Mouse (Mus musculus) MEL (cell line): Measurements from ENCODE around the gene Gramd1b.

Experiments used
- CHD2 ChIP-seq: IDR thresholded peaks from 2 replicates; pipeline ENCODE4 v1.6.1; 2011; ENCODE audit warnings: low read length, improper control_type of control experiment
- CTCF ChIP-seq, 3 experiments: IDR thresholded peaks in 2 of 3; conservative IDR thresholded peaks in 1 of 3; 2 replicates each; pipeline ENCODE4 v1.5.1; 2011 to 2012; ENCODE audit warnings: low read length in 3 of 3, low read depth in 2 of 3, mild to moderate bottlenecking in 2 of 3, improper control_type of control experiment in 1 of 3, inconsistent platforms in 1 of 3, mixed read lengths in 1 of 3, moderate library complexity in 1 of 3; ENCODE audit not compliant: control insufficient read depth in 1 of 3, insufficient read depth in 1 of 3, poor library complexity in 1 of 3, severe bottlenecking in 1 of 3
- E2F4 ChIP-seq: IDR thresholded peaks from 2 replicates; pipeline ENCODE4 v1.6.1; 2011; ENCODE audit warnings: low read depth, low read length, improper control_type of control experiment, borderline replicate concordance
- ELF1 ChIP-seq: IDR thresholded peaks from 2 replicates; pipeline ENCODE4 v1.6.1; 2014; ENCODE audit warnings: low read depth, mild to moderate bottlenecking, inconsistent platforms, low read length, improper control_type of control experiment, moderate library complexity
- KAT2A ChIP-seq: conservative IDR thresholded peaks from 2 replicates; pipeline ENCODE4 v1.6.1; 2012; ENCODE audit warnings: low read depth, low read length, improper control_type of control experiment, inconsistent platforms
- MAX ChIP-seq: IDR thresholded peaks from 2 replicates; pipeline ENCODE4 v1.6.1; 2011; ENCODE audit warnings: low read length, improper control_type of control experiment
- POLR2A ChIP-seq, 2 experiments: IDR thresholded peaks; 2 replicates each; pipeline ENCODE4 v1.6.1; 2011 to 2012; ENCODE audit warnings: low read length in 2 of 2, mild to moderate bottlenecking in 2 of 2, control low read depth in 1 of 2, improper control_type of control experiment in 1 of 2, low read depth in 1 of 2, moderate library complexity in 1 of 2; ENCODE audit not compliant: control insufficient read depth in 1 of 2, insufficient read depth in 1 of 2, poor library complexity in 1 of 2
- POLR2AphosphoS5 ChIP-seq: IDR thresholded peaks from 2 replicates; pipeline ENCODE4 v1.6.1; 2012; ENCODE audit warnings: low read depth, borderline replicate concordance, mild to moderate bottlenecking, inconsistent platforms, low read length, moderate library complexity, mixed read lengths
- TBP ChIP-seq: IDR thresholded peaks from 2 replicates; pipeline ENCODE4 v1.8.0; 2011; ENCODE audit warnings: low read depth, low read length, improper control_type of control experiment
- USF1 ChIP-seq: IDR thresholded peaks from 2 replicates; pipeline ENCODE4 v1.6.1; 2014; ENCODE audit warnings: low read depth, mild to moderate bottlenecking, inconsistent platforms, low read length, improper control_type of control experiment, moderate library complexity

DNA sequence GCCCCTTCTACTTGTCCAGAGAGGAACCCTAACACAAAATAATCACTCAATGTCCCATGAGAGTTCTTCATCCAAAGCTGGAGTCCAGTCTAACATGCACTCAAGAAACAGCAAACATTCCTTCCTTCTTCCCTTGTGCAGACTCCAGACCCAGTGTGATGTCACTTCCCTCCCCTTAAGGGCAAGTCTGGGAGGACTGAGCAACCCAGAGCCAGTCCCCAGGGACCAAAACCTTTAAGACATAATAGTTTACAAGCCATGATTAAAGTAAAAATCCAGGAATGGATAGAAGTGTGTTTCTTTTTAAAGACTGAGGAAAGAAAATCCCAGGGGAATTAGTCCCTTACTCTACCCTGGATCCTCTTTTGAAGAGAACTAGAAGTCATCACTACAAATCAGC, 30.5 kb downstream of the Gramd1b start:
- no peak for TF ChIP-seq CTCF (IDR thresholded peaks at IDR 0.05 in 2 of 3, conservative IDR thresholded peaks at IDR 0.05 in 1 of 3; ENCODE audit: control insufficient read depth in 1 of 3, insufficient read depth in 1 of 3, low read depth in 2 of 3, low read length in 3 of 3, poor library complexity in 1 of 3, severe bottlenecking in 1 of 3)
- TF ChIP-seq POLR2AphosphoS5 = no peak
- no peak for TF ChIP-seq USF1
- no peak for TF ChIP-seq E2F4
- TF ChIP-seq POLR2A (IDR thresholded peaks at IDR 0.05; ENCODE audit: control insufficient read depth in 1 of 2, insufficient read depth in 1 of 2, low read depth in 1 of 2, low read length in 2 of 2, poor library complexity in 1 of 2) = no peak
- TF ChIP-seq KAT2A = no peak
- TF ChIP-seq MAX = no peak
- TF ChIP-seq CHD2 = no peak
- TF ChIP-seq ELF1 = no peak
- TF ChIP-seq TBP = no peak
